Mouse (Mus musculus) midbrain, embryonic 11.5 days (tissue): Measurements from ENCODE around the gene Gpalpp1. TPM values are rescaled to one million over a fixed set of nuclear protein-coding genes. Genes with fewer than 3 reads are reported as not detected.

Experiments
- ATAC-seq: fragments of 200-750 bp; cut with Nextera tagmentation; 2 replicates; pipeline ENCODE4 v1.8.0; 2017; ENCODE audit warnings: moderate TSS enrichment, moderate library complexity; ENCODE audit not compliant: low FRiP score
- DNase-seq: peaks from one replicate; pipeline ENCODE4 v3.0.0; 2015; ENCODE audit warnings: low spot score; ENCODE audit errors: missing footprints
- H3K27ac ChIP-seq: fragments of 300-500 bp; sonication (generic); 2 replicates; pipeline ENCODE4 v1.5.1; 2014; ENCODE audit warnings: low read depth, low read length
- H3K27me3 ChIP-seq: fragments of 300-500 bp; sonication (generic); 2 replicates; pipeline ENCODE4 v1.6.1; 2014; ENCODE audit warnings: mild to moderate bottlenecking, low read length, moderate library complexity, mixed read lengths; ENCODE audit not compliant: control insufficient read depth, insufficient read depth
- H3K36me3 ChIP-seq: fragments of 300-500 bp; sonication (generic); 2 replicates; pipeline ENCODE4 v1.6.1; 2014; ENCODE audit warnings: mild to moderate bottlenecking, low read length, moderate library complexity, mixed read lengths; ENCODE audit not compliant: control insufficient read depth, insufficient read depth
- H3K4me1 ChIP-seq: fragments of 300-500 bp; sonication (generic); 2 replicates; pipeline ENCODE4 v1.6.1; 2014; ENCODE audit warnings: low read length; ENCODE audit not compliant: control insufficient read depth, insufficient read depth
- H3K4me2 ChIP-seq: fragments of 300-500 bp; sonication (generic); 2 replicates; pipeline ENCODE4 v1.6.1; 2014; ENCODE audit warnings: mild to moderate bottlenecking, moderate library complexity
- H3K4me3 ChIP-seq: fragments of 300-500 bp; sonication (generic); 2 replicates; pipeline ENCODE4 v1.5.1; 2014; ENCODE audit warnings: low read depth, low read length
- H3K9ac ChIP-seq: fragments of 300-500 bp; sonication (generic); 2 replicates; pipeline ENCODE4 v1.6.1; 2014; ENCODE audit warnings: low read length
- H3K9me3 ChIP-seq: fragments of 300-500 bp; sonication (generic); 2 replicates; pipeline ENCODE4 v1.6.1; 2016; ENCODE audit warnings: low read length; ENCODE audit not compliant: control insufficient read depth
- WGBS: fragments of 180-500 bp; shearing (Covaris S2); extraction: QIAGEN DNeasy Blood & Tissue Kit; methylation state at CpG from one replicate; pipeline ENCODE4 v1.1.7; 2014; 5-methylcytosine and 5-hydroxymethylcytosine counted together
- polyA plus RNA-seq: library from polyadenylated mRNA; unstranded; fragments of >200 nt; fragmentation: Nextera tagmentation; extraction: Ambion mirVana; gene quantifications from 2 replicates; pipeline ENCODE4 v1.2.1, GENCODE M21; 2014

Gene Gpalpp1
- polyA plus RNA-seq, 1 experiment from 2014 or later: 19.9 TPM

- 69% methylated on average over 6 of the region's 6 CpGs for WGBS
- Histone ChIP-seq H3K36me3 (peaks cover 13% of the 10 kb centered on the region; the same call in 1 of the 2 replicates), H3K27me3 (no peaks in the 10 kb centered on the region), H3K27ac (no peak overlapping the region), H3K4me1 (no peaks in the 10 kb centered on the region), H3K4me3 (no peak overlapping the region), H3K9me3 (no peaks in the 10 kb centered on the region), H3K9ac (no peak overlapping the region), H3K4me2 (no peak overlapping the region)
- DNase-seq (peak; percentile 88), ATAC-seq (no peak)
Observed at GRCm38 (mm10) chr14:76121901-76122662, 11.5 kb upstream of the Gpalpp1 start.

DNA sequence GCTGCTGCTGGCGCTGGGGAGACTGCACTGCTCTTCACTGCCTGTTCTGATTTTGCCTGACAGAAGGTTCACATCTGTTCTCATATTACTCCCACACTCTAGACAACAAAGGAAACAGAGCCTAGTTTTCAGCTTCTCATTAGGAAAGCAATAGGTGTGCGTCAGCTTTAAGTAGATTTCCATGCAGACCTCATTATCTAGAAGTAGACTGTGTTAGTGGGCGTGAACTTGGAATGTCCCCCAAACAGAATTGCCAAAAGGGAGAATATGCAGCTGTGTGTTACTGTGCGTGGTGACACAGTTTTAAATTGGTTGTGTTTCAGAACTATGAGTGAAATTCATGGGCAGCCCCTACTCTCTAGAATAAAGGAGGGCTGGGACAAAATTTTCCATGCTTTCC, 9.9 kb upstream of the Gpalpp1 start:
- no peak overlapping the region for H3K4me3 ChIP-seq
- no peak for ATAC-seq
- H3K9me3 ChIP-seq: no peaks in the 10 kb centered on the region
- peaks cover 11% of the 10 kb centered on the region; the same call in 1 of the 2 replicates for H3K36me3 ChIP-seq
- no peak overlapping the region for H3K9ac ChIP-seq
- WGBS: 92% methylated on average over 4 of the region's 4 CpGs
- no peaks in the 10 kb centered on the region for H3K4me1 ChIP-seq
- no peak for DNase-seq
- no peak overlapping the region for H3K4me2 ChIP-seq
- H3K27ac ChIP-seq: no peak overlapping the region
- no peaks in the 10 kb centered on the region for H3K27me3 ChIP-seq

GRCm38 (mm10) chr14:76118963-76119362, 8.4 kb upstream of the Gpalpp1 start:
- ATAC-seq (no peak), DNase-seq (no peak)
- H3K4me2 ChIP-seq: no peak overlapping the region
- H3K36me3 ChIP-seq: peaks cover 6% of the 10 kb centered on the region; the same call in 1 of the 2 replicates
- no peak overlapping the region for H3K9ac ChIP-seq
- H3K4me1 ChIP-seq: no peaks in the 10 kb centered on the region
- no peaks in the 10 kb centered on the region for H3K9me3 ChIP-seq
- no peak overlapping the region for H3K27ac ChIP-seq
- no peaks in the 10 kb centered on the region for H3K27me3 ChIP-seq
- 75% methylated on average over 4 of the region's 4 CpGs for WGBS
- H3K4me3 ChIP-seq: no peak overlapping the region

DNA sequence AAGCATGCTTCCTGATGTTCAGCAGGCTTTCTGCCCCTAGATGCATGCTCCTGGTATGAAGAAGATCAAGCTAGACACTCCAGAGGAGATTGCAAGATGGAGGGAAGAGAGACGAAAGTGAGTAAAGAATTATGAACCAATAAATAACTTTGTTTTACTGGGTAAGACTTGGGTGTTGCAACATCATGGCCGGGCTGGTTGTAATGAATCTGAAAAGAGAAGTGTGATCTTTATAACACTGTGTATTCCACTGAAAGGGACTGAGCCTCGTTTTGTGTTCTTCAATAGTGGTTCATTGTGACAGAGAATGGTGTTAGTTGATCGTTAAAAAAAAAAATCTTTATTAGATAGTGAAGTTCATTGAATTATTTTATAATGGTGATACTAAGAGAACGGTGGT, 5.2 kb upstream of the Gpalpp1 start:
- Histone ChIP-seq H3K27me3 (no peaks in the 10 kb centered on the region), H3K4me3 (no peak overlapping the region), H3K27ac (no peak overlapping the region), H3K36me3 (peaks cover 4% of the 10 kb centered on the region; the same call in 1 of the 2 replicates), H3K9me3 (no peaks in the 10 kb centered on the region), H3K4me2 (no peak overlapping the region), H3K4me1 (peaks cover 4% of the 10 kb centered on the region), H3K9ac (no peak overlapping the region)
- WGBS: 93% methylated on average over 5 of the region's 5 CpGs
- DNase-seq (no peak), ATAC-seq (no peak)

DNA sequence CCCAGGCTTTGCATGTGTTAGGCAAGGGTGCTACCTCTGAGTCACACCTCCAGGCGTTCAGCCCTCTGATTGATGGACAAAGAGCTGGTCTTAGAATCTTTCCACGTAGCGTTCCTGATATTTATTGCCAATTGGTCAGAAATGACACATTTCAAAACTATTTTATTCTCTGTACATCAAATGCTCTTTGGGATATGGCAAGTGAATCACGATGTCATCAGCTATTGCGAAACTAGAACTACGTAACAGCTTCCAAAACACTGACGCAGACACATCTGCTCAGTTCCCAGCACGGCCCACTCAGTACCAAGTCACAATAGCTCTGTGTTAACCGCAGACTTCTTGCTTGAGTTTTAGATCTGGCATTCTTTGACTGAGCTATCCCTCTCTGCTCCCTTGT, 11.0 kb downstream of the Gpalpp1 start:
- no peak for ATAC-seq
- H3K27ac ChIP-seq: no peak overlapping the region

DNA sequence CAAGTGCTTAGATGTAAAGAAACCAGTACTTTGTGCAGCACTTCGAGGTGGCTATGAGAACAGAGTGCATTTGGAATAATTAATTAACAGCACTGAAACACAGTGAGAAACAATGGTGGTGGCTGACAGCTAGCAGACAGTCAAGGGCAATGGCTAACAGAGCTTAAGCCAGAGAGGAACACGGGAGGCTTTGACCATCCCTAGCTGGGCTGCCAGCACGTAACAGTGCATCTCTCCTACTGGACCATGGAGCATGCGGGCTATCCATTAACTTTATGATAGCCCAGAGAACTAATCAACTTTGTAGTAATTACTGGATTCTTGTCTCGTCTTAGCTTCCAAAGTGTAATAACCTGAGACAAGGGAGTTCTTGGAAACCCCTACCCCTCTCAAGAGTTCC, 12.7 kb downstream of the Gpalpp1 start:
- Histone ChIP-seq H3K9ac (no peak overlapping the region), H3K36me3 (peaks cover 3% of the 10 kb centered on the region; the same call in 1 of the 2 replicates), H3K4me2 (no peak overlapping the region), H3K4me1 (no peaks in the 10 kb centered on the region), H3K27me3 (no peaks in the 10 kb centered on the region), H3K4me3 (no peak overlapping the region), H3K9me3 (no peaks in the 10 kb centered on the region), H3K27ac (no peak overlapping the region)
- 89% methylated on average over 5 of the region's 5 CpGs for WGBS
- DNase-seq: no peak
- ATAC-seq: no peak

More for the DNA sequence above, 11.0 kb downstream of the Gpalpp1 start:
- no peaks in the 10 kb centered on the region for H3K27me3 ChIP-seq
- DNase-seq: no peak
- H3K4me2 ChIP-seq: no peak overlapping the region
- no peak overlapping the region for H3K9ac ChIP-seq
- H3K4me3 ChIP-seq: no peak overlapping the region
- no peaks in the 10 kb centered on the region for H3K9me3 ChIP-seq
- H3K4me1 ChIP-seq: no peaks in the 10 kb centered on the region
- peaks cover 3% of the 10 kb centered on the region; the same call in 1 of the 2 replicates for H3K36me3 ChIP-seq
- 95% methylated on average over 9 of the region's 9 CpGs for WGBS

GRCm38 (mm10) chr14:76097244-76097643, 13.3 kb downstream of the Gpalpp1 start:
- H3K4me2 ChIP-seq: no peak overlapping the region
- H3K9me3 ChIP-seq: no peaks in the 10 kb centered on the region
- H3K4me3 ChIP-seq: no peak overlapping the region
- H3K36me3 ChIP-seq: peaks cover 3% of the 10 kb centered on the region; the same call in 1 of the 2 replicates
- WGBS: 91% methylated on average over 7 of the region's 7 CpGs
- H3K4me1 ChIP-seq: no peaks in the 10 kb centered on the region
- DNase-seq (no peak), ATAC-seq (no peak)
- no peak overlapping the region for H3K27ac ChIP-seq
- no peaks in the 10 kb centered on the region for H3K27me3 ChIP-seq
- H3K9ac ChIP-seq: no peak overlapping the region

GRCm38 (mm10) chr14:76084188-76084587, 26.4 kb downstream of the Gpalpp1 start:
- no peak for DNase-seq
- Histone ChIP-seq H3K4me3 (no peak overlapping the region), H3K27me3 (no peaks in the 10 kb centered on the region), H3K4me2 (no peak overlapping the region), H3K4me1 (no peaks in the 10 kb centered on the region), H3K9ac (no peak overlapping the region), H3K27ac (no peak overlapping the region), H3K9me3 (no peaks in the 10 kb centered on the region), H3K36me3 (no peaks in the 10 kb centered on the region)
- WGBS: 90% methylated on average over 3 of the region's 3 CpGs
- ATAC-seq: no peak

DNA sequence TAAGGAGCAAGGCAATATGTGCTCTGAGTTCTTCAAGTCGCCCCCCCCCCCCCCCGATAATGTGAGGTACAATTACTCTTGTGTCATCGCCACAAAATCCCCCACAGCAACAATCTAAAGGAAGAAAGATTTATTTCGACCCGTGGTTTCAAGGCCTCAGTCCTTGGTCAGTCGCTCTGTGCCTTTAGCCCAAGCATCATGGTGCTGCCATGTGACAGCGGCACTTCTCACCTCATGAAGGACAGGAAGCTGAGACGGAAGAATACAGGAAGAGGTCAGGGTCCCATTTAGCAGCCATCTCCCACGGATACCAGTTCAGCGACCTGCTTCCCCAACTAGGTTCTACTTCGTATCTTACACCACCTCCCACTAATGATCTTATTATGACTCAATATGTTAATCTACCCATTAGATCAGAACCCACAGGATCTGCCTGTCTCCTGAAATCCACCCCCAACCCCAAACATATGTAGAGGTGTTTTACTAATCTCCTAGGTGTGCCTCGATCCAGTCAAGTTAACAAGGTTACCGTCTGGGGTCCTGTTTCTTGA, 28.4 kb downstream of the Gpalpp1 start:
- no peak overlapping the region for H3K27ac ChIP-seq
- DNase-seq: no peak
- no peak overlapping the region for H3K4me3 ChIP-seq
- no peaks in the 10 kb centered on the region for H3K36me3 ChIP-seq
- no peaks in the 10 kb centered on the region for H3K27me3 ChIP-seq
- no peak for ATAC-seq
- H3K4me1 ChIP-seq: no peaks in the 10 kb centered on the region
- 90% methylated on average over 13 of the region's 13 CpGs for WGBS
- no peaks in the 10 kb centered on the region for H3K9me3 ChIP-seq
- no peak overlapping the region for H3K9ac ChIP-seq
- H3K4me2 ChIP-seq: no peak overlapping the region
